Mouse (Mus musculus): ENCODE measurements at regions not wholly inside any gene's neighbourhood (a gene's known extent, or its start where the extent isn't known, plus 50 kb on each side); places are given as distances from the start of the nearest gene placed in this dataset.

- TF ChIP-seq IRF4 (IDR thresholded peaks at IDR 0.05; ENCODE audit: low read depth, low read length), result peak; percentile 80; the same call in 1 of the 2 replicates
Measured at GRCm38 (mm10) chr5:101208150-101208549, 362.6 kb downstream of the Gpat3 start (continued).

GRCm38 (mm10) chr5:101195501-101195900, 350.0 kb downstream of the Gpat3 start:
- H3K4me3 ChIP-seq (replicated peaks in 1 of 3; ENCODE audit: low read depth in 2 of 3, low read length in 2 of 3, poor library complexity in 1 of 3), result no peak overlapping the region
- H3K27ac ChIP-seq (ENCODE audit: insufficient read depth, low read depth), result no peak overlapping the region; the same call in 1 of the 2 replicates
- no peak for TF ChIP-seq POLR2A (IDR thresholded peaks at IDR 0.05; ENCODE audit: low read depth, low read length)
- peak; percentile 92 for TF ChIP-seq BHLHE40 (IDR thresholded peaks at IDR 0.05; ENCODE audit: low read depth, low read length)
- no peak for TF ChIP-seq SIN3A (IDR thresholded peaks at IDR 0.05; ENCODE audit: low read length)
- no peak for TF ChIP-seq POLR2AphosphoS2 (IDR thresholded peaks at IDR 0.05; ENCODE audit: low read depth, low read length)
- no peak for TF ChIP-seq NRF1 (IDR thresholded peaks at IDR 0.05; ENCODE audit: low read depth, low read length)
- peak; percentile 64; the same call in 1 of the 2 replicates for TF ChIP-seq EP300 (IDR thresholded peaks at IDR 0.05; ENCODE audit: low read length)
- TF ChIP-seq MEF2A (IDR thresholded peaks at IDR 0.05; ENCODE audit: borderline replicate concordance, low read depth, low read length), result peak; percentile 26; the same call in 1 of the 2 replicates
- peak; percentile 65; the same call in 1 of the 2 replicates for TF ChIP-seq ETS1 (conservative IDR thresholded peaks at IDR 0.05; ENCODE audit: low read depth, low read length)
- TF ChIP-seq ZKSCAN1 (IDR thresholded peaks at IDR 0.05; ENCODE audit: borderline replicate concordance, low read depth, low read length), result no peak
- TF ChIP-seq RCOR1 (conservative IDR thresholded peaks at IDR 0.05; ENCODE audit: low read depth, low read length), result 0 out of 2 replicates have a peak, but pooled peaks have one; percentile 37
- TF ChIP-seq ELF1 (IDR thresholded peaks at IDR 0.05; ENCODE audit: low read depth, low read length), result peak; percentile 46; the same call in 1 of the 2 replicates
- TF ChIP-seq MAZ (IDR thresholded peaks at IDR 0.05; ENCODE audit: low read depth, low read length), result no peak
- no peak for TF ChIP-seq CTCF (conservative IDR thresholded peaks at IDR 0.05 in 1 of 2, IDR thresholded peaks at IDR 0.05 in 1 of 2; ENCODE audit: low read depth in 2 of 2, low read length in 2 of 2)
- no peak for TF ChIP-seq NELFE (IDR thresholded peaks at IDR 0.05; ENCODE audit: low read depth, low read length)
- TF ChIP-seq UBTF (IDR thresholded peaks at IDR 0.05; ENCODE audit: low read depth, low read length), result no peak
- TF ChIP-seq MAX (IDR thresholded peaks at IDR 0.05; ENCODE audit: low read length), result no peak; the same call in 1 of the 2 replicates
- TF ChIP-seq E2F4 (IDR thresholded peaks at IDR 0.05; ENCODE audit: insufficient replicate concordance, low read depth, low read length), result no peak
- TF ChIP-seq MXI1 (IDR thresholded peaks at IDR 0.05; ENCODE audit: low read depth, low read length), result no peak
- no peak for TF ChIP-seq CHD1 (IDR thresholded peaks at IDR 0.05; ENCODE audit: low read depth, low read length)
- TF ChIP-seq IRF4 (IDR thresholded peaks at IDR 0.05; ENCODE audit: low read depth, low read length), result peak; percentile 47; the same call in 1 of the 2 replicates
- no peak for TF ChIP-seq SMC3 (IDR thresholded peaks at IDR 0.05; ENCODE audit: low read depth, low read length)
- no peak for TF ChIP-seq ZMIZ1 (IDR thresholded peaks at IDR 0.05; ENCODE audit: low read depth, low read length)
- TF ChIP-seq USF1 (IDR thresholded peaks at IDR 0.05; ENCODE audit: low read depth, low read length), result peak; percentile 74
- TF ChIP-seq TCF12 (IDR thresholded peaks at IDR 0.05; ENCODE audit: low read depth, low read length), result 0 out of 2 replicates have a peak, but pooled peaks have one; percentile 36
- no peak for TF ChIP-seq MAFK (IDR thresholded peaks at IDR 0.05; ENCODE audit: insufficient replicate concordance, low read length)
- TF ChIP-seq ZNF384 (IDR thresholded peaks at IDR 0.05; ENCODE audit: low read depth, low read length), result no peak
- TF ChIP-seq JUN (IDR thresholded peaks at IDR 0.05; ENCODE audit: insufficient read depth, low read depth, low read length), result no peak
- TF ChIP-seq JUND (conservative IDR thresholded peaks at IDR 0.05; ENCODE audit: low read depth, low read length), result 0 out of 2 replicates have a peak, but pooled peaks have one; percentile 18
- 0 out of 2 replicates have a peak, but pooled peaks have one; percentile 47 for TF ChIP-seq MYC (IDR thresholded peaks at IDR 0.05; ENCODE audit: low read depth, low read length)
- TF ChIP-seq RAD21 (IDR thresholded peaks at IDR 0.05; ENCODE audit: low read depth, low read length), result no peak
- TF ChIP-seq TBP (conservative IDR thresholded peaks at IDR 0.05; ENCODE audit: low read depth, low read length), result 0 out of 2 replicates have a peak, but pooled peaks have one; percentile 33
- TF ChIP-seq CHD2 (IDR thresholded peaks at IDR 0.05; ENCODE audit: low read length), result no peak
- TF ChIP-seq ZC3H11A (IDR thresholded peaks at IDR 0.05; ENCODE audit: low read depth, low read length), result no peak
- peak; percentile 69 for TF ChIP-seq USF2 (conservative IDR thresholded peaks at IDR 0.05; ENCODE audit: low read depth, low read length)
- TF ChIP-seq HCFC1 (IDR thresholded peaks at IDR 0.05; ENCODE audit: low read depth, low read length), result no peak
- TF ChIP-seq PAX5 (IDR thresholded peaks at IDR 0.05; ENCODE audit: low read length), result no peak
- TF ChIP-seq KAT2A (IDR thresholded peaks at IDR 0.05; ENCODE audit: insufficient replicate concordance, low read length), result no peak
- TF ChIP-seq GABPA (IDR thresholded peaks at IDR 0.05; ENCODE audit: insufficient replicate concordance, low read depth, low read length), result no peak
- H3K4me2 ChIP-seq (ENCODE audit: insufficient read depth, low read depth, poor library complexity, severe bottlenecking), result no peak overlapping the region
- H3K79me2 ChIP-seq (replicated peaks; ENCODE audit: control insufficient read depth, extremely low read depth, insufficient read depth, poor library complexity, severe bottlenecking), result no peaks in the 10 kb centered on the region
- peaks cover 17 to 39% of the 10 kb centered on the region in 2 experiments for H3K4me1 ChIP-seq (ENCODE audit: control insufficient read depth in 1 of 2, insufficient read depth in 2 of 2)
- H3K36me3 ChIP-seq (replicated peaks in 1 of 2; ENCODE audit: control insufficient read depth in 1 of 2, insufficient read depth in 1 of 2, low read length in 1 of 2), result no peaks in the 10 kb centered on the region
- no peak overlapping the region for H3K9ac ChIP-seq (ENCODE audit: insufficient read depth, low read depth)
- peak; percentile 83 for DNase-seq (ENCODE audit: extremely low read depth)
- H3K27me3 ChIP-seq (replicated peaks), result no peaks in the 10 kb centered on the region
- in situ Hi-C loops (cut with MboI; ENCODE audit: low pct_ligation_motif_present, low pct_unique_long_range_greater_than_20kb, low sequenced_read_pairs), result no loop called here
- dilution Hi-C loops (cut with MboI; ENCODE audit: extremely low pct_ligation_motif_present, extremely low pct_unique_long_range_greater_than_20kb, low sequenced_read_pairs), result no loop called here
- no peaks in the 10 kb centered on the region for H3K9me3 ChIP-seq (replicated peaks; ENCODE audit: low read length)

Data from CH12.LX (cell line).